Mouse (Mus musculus): Measurements from ENCODE around the gene Gm34653. TPM values are rescaled to one million over a fixed set of nuclear protein-coding genes. Genes with fewer than 3 reads are reported as not detected.
"Not testable (repeated sequence)": the region's sequence is repeated elsewhere in the genome, so short reads cannot be mapped to it uniquely, and the experiment has no call there.

Gm34653 gene
- polyA plus RNA-seq, 1 experiment = not detected

GRCm38 (mm10) chr2:34818492-34818891 is 14.3 kb upstream of the Gm34653 start:
- Histone ChIP-seq H3K27ac (ENCODE audit: insufficient read depth, low read length) (no peak overlapping the region), H3K27me3 (ENCODE audit: control insufficient read depth, insufficient read depth, low read length) (no peaks in the 10 kb centered on the region), H3K36me3 (ENCODE audit: control insufficient read depth, insufficient read depth, low read length) (peaks cover 22% of the 10 kb centered on the region), H3K4me1 (ENCODE audit: control insufficient read depth, insufficient read depth, insufficient read length) (no peaks in the 10 kb centered on the region), H3K4me3 (ENCODE audit: extremely low read depth, insufficient read depth, insufficient read length) (no peak overlapping the region)
- 94% methylated on average over 2 of the region's 2 CpGs for WGBS
- DNase-seq (ENCODE audit: low read depth in 1 of 2, low spot score in 2 of 2) = no peak
- TF ChIP-seq CTCF (IDR thresholded peaks at IDR 0.05; ENCODE audit: extremely low read depth, insufficient read depth, insufficient read length, insufficient replicate concordance) (no peak), POLR2A (IDR thresholded peaks at IDR 0.05; ENCODE audit: low read depth, low read length) (no peak)

GRCm38 (mm10) chr2:34825827-34826459 is 6.9 kb upstream of the Gm34653 start, which contains the start of gene Fbxw2:
Gene Fbxw2, minus strand, starts transcription at chr2:34826311.
- WGBS = under 1% methylated on average over 57 of the region's 57 CpGs
- peak; percentile 55 for TF ChIP-seq POLR2A (IDR thresholded peaks at IDR 0.05; ENCODE audit: low read depth, low read length)
- no peak for TF ChIP-seq CTCF (IDR thresholded peaks at IDR 0.05; ENCODE audit: extremely low read depth, insufficient read depth, insufficient read length, insufficient replicate concordance)
- Histone ChIP-seq H3K27ac (ENCODE audit: insufficient read depth, low read length) (peak within 1 kb of the TSS; percentile 62), H3K4me1 (ENCODE audit: control insufficient read depth, insufficient read depth, insufficient read length) (no peaks in the 10 kb centered on the region; the same call in 1 of the 2 replicates), H3K4me3 (ENCODE audit: extremely low read depth, insufficient read depth, insufficient read length) (peak within 1 kb of the TSS; percentile 79), H3K27me3 (ENCODE audit: control insufficient read depth, insufficient read depth, low read length) (no peaks in the 10 kb centered on the region), H3K36me3 (ENCODE audit: control insufficient read depth, insufficient read depth, low read length) (peaks cover 7% of the 10 kb centered on the region)
- peak; percentile 69 to 88 for DNase-seq (ENCODE audit: low read depth in 1 of 2, low spot score in 2 of 2)

- Histone ChIP-seq H3K27me3 (ENCODE audit: control insufficient read depth, insufficient read depth, low read length) (no peaks in the 10 kb centered on the region), H3K4me1 (ENCODE audit: control insufficient read depth, insufficient read depth, insufficient read length) (no peaks in the 10 kb centered on the region; the same call in 1 of the 2 replicates), H3K36me3 (ENCODE audit: control insufficient read depth, insufficient read depth, low read length) (peaks cover 3% of the 10 kb centered on the region; the same call in 1 of the 2 replicates), H3K4me3 (ENCODE audit: extremely low read depth, insufficient read depth, insufficient read length) (peak overlapping the region; percentile 79), H3K27ac (ENCODE audit: insufficient read depth, low read length) (no peak overlapping the region)
- TF ChIP-seq POLR2A (IDR thresholded peaks at IDR 0.05; ENCODE audit: low read depth, low read length) (no peak), CTCF (IDR thresholded peaks at IDR 0.05; ENCODE audit: extremely low read depth, insufficient read depth, insufficient read length, insufficient replicate concordance) (no peak)
- peak in 1 of 2 experiments; percentile 12 for DNase-seq (ENCODE audit: low read depth in 1 of 2, low spot score in 2 of 2)
- WGBS = 40% methylated on average over 21 of the region's 21 CpGs
Measured at GRCm38 (mm10) chr2:34826460-34827231, 6.2 kb upstream of the Gm34653 start.

GRCm38 (mm10) chr2:34827591-34827990 is 5.2 kb upstream of the Gm34653 start:
- TF ChIP-seq POLR2A (IDR thresholded peaks at IDR 0.05; ENCODE audit: low read depth, low read length) = no peak
- TF ChIP-seq CTCF (IDR thresholded peaks at IDR 0.05; ENCODE audit: extremely low read depth, insufficient read depth, insufficient read length, insufficient replicate concordance) = no peak
- no peak for DNase-seq (ENCODE audit: low read depth in 1 of 2, low spot score in 2 of 2)
- Histone ChIP-seq H3K36me3 (ENCODE audit: control insufficient read depth, insufficient read depth, low read length) (peaks cover under 1% of the 10 kb centered on the region; the same call in 1 of the 2 replicates), H3K27ac (ENCODE audit: insufficient read depth, low read length) (no peak overlapping the region), H3K4me3 (ENCODE audit: extremely low read depth, insufficient read depth, insufficient read length) (no peak overlapping the region), H3K27me3 (ENCODE audit: control insufficient read depth, insufficient read depth, low read length) (no peaks in the 10 kb centered on the region), H3K4me1 (ENCODE audit: control insufficient read depth, insufficient read depth, insufficient read length) (no peaks in the 10 kb centered on the region; the same call in 1 of the 2 replicates)
- 87% methylated on average over 4 of the region's 4 CpGs for WGBS

DNA sequence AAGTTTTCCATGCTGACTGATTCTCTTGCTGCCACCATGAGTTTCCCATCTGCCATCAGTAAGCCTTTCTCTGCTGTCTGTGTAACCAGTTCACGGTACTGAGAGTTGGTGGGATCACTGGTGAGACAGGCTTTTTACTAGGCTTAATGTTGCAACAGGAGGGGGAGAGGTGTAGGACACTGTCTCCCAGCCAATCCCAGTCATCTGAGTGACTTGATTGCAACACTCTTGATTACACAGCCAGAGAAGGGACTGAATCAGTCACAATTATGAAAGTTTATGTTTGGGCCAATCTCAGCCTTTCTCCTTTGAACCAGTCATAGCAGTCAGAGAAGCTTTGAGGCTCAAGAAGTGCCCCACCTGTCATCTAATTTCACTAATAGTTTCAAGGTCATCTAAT is 4.8 kb upstream of the Gm34653 start:
- TF ChIP-seq POLR2A (IDR thresholded peaks at IDR 0.05; ENCODE audit: low read depth, low read length) (no peak), CTCF (IDR thresholded peaks at IDR 0.05; ENCODE audit: extremely low read depth, insufficient read depth, insufficient read length, insufficient replicate concordance) (no peak)
- Histone ChIP-seq H3K36me3 (ENCODE audit: control insufficient read depth, insufficient read depth, low read length) (no peaks in the 10 kb centered on the region), H3K4me1 (ENCODE audit: control insufficient read depth, insufficient read depth, insufficient read length) (no peaks in the 10 kb centered on the region; the same call in 1 of the 2 replicates), H3K27me3 (ENCODE audit: control insufficient read depth, insufficient read depth, low read length) (no peaks in the 10 kb centered on the region), H3K27ac (ENCODE audit: insufficient read depth, low read length) (no peak overlapping the region), H3K4me3 (ENCODE audit: extremely low read depth, insufficient read depth, insufficient read length) (no peak overlapping the region)
- DNase-seq (ENCODE audit: low read depth in 1 of 2, low spot score in 2 of 2) = no peak
- 72% methylated on average over 1 of the region's 1 CpGs for WGBS

DNA sequence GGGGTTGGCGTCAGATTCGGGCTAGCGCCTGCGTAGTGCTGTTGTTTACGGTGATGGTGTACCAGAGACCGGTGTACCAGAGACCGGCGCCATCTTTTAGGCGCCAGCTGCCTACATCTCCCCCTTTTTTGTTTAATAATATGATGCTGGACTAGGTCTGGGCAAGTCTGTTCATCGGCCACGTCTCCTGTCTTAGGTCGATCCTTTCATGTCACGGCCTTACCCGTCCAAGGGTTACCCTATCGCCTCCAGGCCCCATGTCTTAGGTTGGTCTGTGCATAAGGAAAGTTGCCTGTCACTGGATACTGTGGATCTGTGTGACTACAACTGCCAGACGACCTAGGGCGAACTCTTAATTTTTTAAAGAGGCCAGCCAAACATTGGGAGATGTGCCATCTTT is 2.7 kb upstream of the Gm34653 start:
- not testable (repeated sequence) for H3K4me1 ChIP-seq (ENCODE audit: control insufficient read depth, insufficient read depth, insufficient read length); H3K27me3 ChIP-seq (ENCODE audit: control insufficient read depth, insufficient read depth, low read length); H3K4me3 ChIP-seq (ENCODE audit: extremely low read depth, insufficient read depth, insufficient read length); DNase-seq (ENCODE audit: low read depth in 1 of 2, low spot score in 2 of 2); H3K36me3 ChIP-seq (ENCODE audit: control insufficient read depth, insufficient read depth, low read length); H3K27ac ChIP-seq (ENCODE audit: insufficient read depth, low read length)
- WGBS = 96% methylated on average over 17 of the region's 17 CpGs

DNA sequence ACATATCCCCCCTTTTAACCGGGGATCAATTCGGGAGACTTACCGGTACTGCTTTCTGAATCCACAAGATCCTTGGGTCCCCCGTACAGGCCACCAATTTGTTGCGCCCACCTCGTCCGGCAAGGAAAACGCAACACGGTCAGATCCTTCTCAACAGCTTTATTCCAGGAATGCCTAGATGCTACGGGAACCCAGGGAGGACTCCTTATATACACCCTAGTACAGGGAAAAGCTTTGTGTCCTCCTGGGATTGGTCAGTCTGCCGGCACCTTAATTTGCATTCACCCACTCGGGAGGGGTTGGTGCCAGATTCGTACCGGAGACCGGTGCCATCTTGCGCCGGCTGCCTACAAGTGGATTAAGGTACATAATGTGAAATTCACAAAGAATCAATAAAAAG is 817 bp downstream of the Gm34653 start:
- TF ChIP-seq POLR2A (IDR thresholded peaks at IDR 0.05; ENCODE audit: low read depth, low read length) = no peak
- no peak for TF ChIP-seq CTCF (IDR thresholded peaks at IDR 0.05; ENCODE audit: extremely low read depth, insufficient read depth, insufficient read length, insufficient replicate concordance)
- WGBS = 94% methylated on average over 17 of the region's 17 CpGs
- no peak overlapping the region for H3K27ac ChIP-seq (ENCODE audit: insufficient read depth, low read length)
- H3K27me3 ChIP-seq (ENCODE audit: control insufficient read depth, insufficient read depth, low read length) = no peaks in the 10 kb centered on the region
- H3K36me3 ChIP-seq (ENCODE audit: control insufficient read depth, insufficient read depth, low read length) = no peaks in the 10 kb centered on the region
- DNase-seq (ENCODE audit: low read depth in 1 of 2, low spot score in 2 of 2) = no peak
- no peaks in the 10 kb centered on the region for H3K4me1 ChIP-seq (ENCODE audit: control insufficient read depth, insufficient read depth, insufficient read length)
- no peak overlapping the region for H3K4me3 ChIP-seq (ENCODE audit: extremely low read depth, insufficient read depth, insufficient read length)

All from spleen, adult 2 months (tissue).